Mouse (Mus musculus): ENCODE data around the gene Zdhhc1.

GRCm38 (mm10) chr8:105529271-105529670, 32.6 kb upstream of the Zdhhc1 start:
- TF ChIP-seq CTCF (IDR thresholded peaks at IDR 0.05; ENCODE audit: low read depth) (no peak), EP300 (IDR thresholded peaks at IDR 0.05; ENCODE audit: low read depth) (no peak)
